Mouse (Mus musculus) embryonic facial prominence, embryonic 15.5 days (tissue): ENCODE results near the gene Tubgcp6. TPM values are rescaled to one million over a fixed set of nuclear protein-coding genes. Genes with fewer than 3 reads are reported as not detected.
A peak's percentile ranks its signal among the peaks of the same experiment; 100 is the strongest.

ENCODE experiments used
- ATAC-seq: fragments of 200-750 bp; cut with Nextera tagmentation; 2 replicates; pipeline ENCODE4 v1.8.0; 2017; ENCODE audit warnings: low read depth, moderate TSS enrichment; ENCODE audit not compliant: insufficient number of reproducible peaks, low FRiP score, low TSS enrichment
- H3K27ac ChIP-seq: fragments of 300-500 bp; sonication (generic); replicated peaks from 2 replicates; pipeline ENCODE4 v1.5.1; 2015; ENCODE audit warnings: mild to moderate bottlenecking, inconsistent platforms
- H3K27me3 ChIP-seq: fragments of 300-500 bp; sonication (generic); 2 replicates; pipeline ENCODE4 v1.6.1; 2015; ENCODE audit warnings: inconsistent platforms
- H3K36me3 ChIP-seq: fragments of 300-500 bp; sonication (generic); 2 replicates; pipeline ENCODE4 v1.6.1; 2015; ENCODE audit warnings: mild to moderate bottlenecking, inconsistent platforms
- H3K4me1 ChIP-seq: fragments of 300-500 bp; sonication (generic); 2 replicates; pipeline ENCODE4 v1.6.1; 2015; ENCODE audit warnings: inconsistent platforms
- H3K4me2 ChIP-seq: fragments of 300-500 bp; sonication (generic); replicated peaks from 2 replicates; pipeline ENCODE4 v1.6.1; 2015; ENCODE audit warnings: mild to moderate bottlenecking, inconsistent platforms
- H3K4me3 ChIP-seq: fragments of 300-500 bp; sonication (generic); replicated peaks from 2 replicates; pipeline ENCODE4 v1.5.1; 2015; ENCODE audit warnings: mild to moderate bottlenecking, inconsistent platforms
- H3K9ac ChIP-seq: fragments of 300-500 bp; sonication (generic); 2 replicates; pipeline ENCODE4 v1.6.1; 2015; ENCODE audit warnings: inconsistent platforms
- H3K9me3 ChIP-seq: fragments of 300-500 bp; sonication (generic); replicated peaks from 2 replicates; pipeline ENCODE4 v1.6.1; 2016; ENCODE audit warnings: inconsistent platforms
- WGBS: fragments of 180-500 bp; shearing (Covaris S2); methylation state at CpG from one replicate; pipeline ENCODE4 v1.1.7; 2015; 5-methylcytosine and 5-hydroxymethylcytosine counted together
- polyA plus RNA-seq: library from polyadenylated mRNA; unstranded; fragments of >200 nt; fragmentation: Nextera tagmentation; extraction: Ambion mirVana; gene quantifications from 2 replicates; pipeline ENCODE4 v1.2.1, GENCODE M21; 2015

Tubgcp6 gene
- polyA plus RNA-seq, 1 experiment from 2014 or later, result 15.2 TPM

DNA sequence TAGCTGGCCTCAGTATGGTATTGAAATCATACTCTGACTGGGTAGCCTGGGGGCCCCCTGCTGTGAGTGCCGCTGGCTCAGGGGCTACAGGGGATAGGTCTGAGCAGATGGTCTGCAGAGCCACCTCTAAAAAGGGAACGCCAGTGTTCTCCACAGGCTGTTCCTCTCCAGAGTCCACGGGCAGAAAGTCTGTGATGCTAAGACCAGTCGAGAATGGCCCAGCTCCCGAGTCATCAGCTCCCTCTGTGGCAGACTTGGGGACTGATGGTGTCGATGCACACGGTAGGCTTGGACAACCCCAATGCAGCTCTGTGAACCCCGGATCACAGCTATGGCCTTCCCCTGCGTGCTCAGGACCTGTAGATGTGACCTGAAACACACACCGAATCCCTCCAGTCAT is 19.0 kb downstream of the Tubgcp6 start:
- ATAC-seq, result no peak
- WGBS, result 85% methylated on average over 10 of the region's 10 CpGs
- no peaks in the 10 kb centered on the region for H3K9me3 ChIP-seq
- no peaks in the 10 kb centered on the region for H3K27me3 ChIP-seq
- H3K36me3 ChIP-seq, result peaks cover 100% of the 10 kb centered on the region
- H3K4me3 ChIP-seq, result no peak overlapping the region
- H3K4me1 ChIP-seq, result no peaks in the 10 kb centered on the region
- H3K4me2 ChIP-seq, result no peak overlapping the region
- no peak overlapping the region for H3K27ac ChIP-seq
- H3K9ac ChIP-seq, result no peak overlapping the region

DNA sequence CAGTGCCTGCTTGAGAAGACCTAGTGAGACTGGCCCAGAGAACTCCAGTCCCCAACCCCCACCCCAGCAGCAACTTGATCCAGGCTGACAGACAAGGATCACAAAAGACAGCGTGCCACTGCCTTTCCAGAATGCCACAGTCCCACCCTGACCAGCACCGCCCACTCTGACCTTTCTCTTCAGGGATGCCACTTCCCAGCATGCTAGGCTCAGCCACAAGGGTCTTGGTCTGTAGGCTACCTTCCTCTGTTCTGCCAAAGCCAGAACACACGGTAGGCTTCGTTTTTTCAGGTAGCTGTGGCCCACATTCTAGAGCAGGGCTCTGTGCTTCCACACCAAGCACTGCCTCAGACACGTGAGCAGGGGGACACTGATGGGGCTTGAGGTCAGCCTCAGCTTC is 20.3 kb downstream of the Tubgcp6 start:
- peaks cover 100% of the 10 kb centered on the region for H3K36me3 ChIP-seq
- H3K27ac ChIP-seq, result no peak overlapping the region
- H3K27me3 ChIP-seq, result no peaks in the 10 kb centered on the region
- 73% methylated on average over 5 of the region's 5 CpGs for WGBS
- H3K4me3 ChIP-seq, result no peak overlapping the region
- no peak overlapping the region for H3K4me2 ChIP-seq
- no peaks in the 10 kb centered on the region for H3K9me3 ChIP-seq
- H3K4me1 ChIP-seq, result no peaks in the 10 kb centered on the region
- H3K9ac ChIP-seq, result no peak overlapping the region
- ATAC-seq, result no peak

DNA sequence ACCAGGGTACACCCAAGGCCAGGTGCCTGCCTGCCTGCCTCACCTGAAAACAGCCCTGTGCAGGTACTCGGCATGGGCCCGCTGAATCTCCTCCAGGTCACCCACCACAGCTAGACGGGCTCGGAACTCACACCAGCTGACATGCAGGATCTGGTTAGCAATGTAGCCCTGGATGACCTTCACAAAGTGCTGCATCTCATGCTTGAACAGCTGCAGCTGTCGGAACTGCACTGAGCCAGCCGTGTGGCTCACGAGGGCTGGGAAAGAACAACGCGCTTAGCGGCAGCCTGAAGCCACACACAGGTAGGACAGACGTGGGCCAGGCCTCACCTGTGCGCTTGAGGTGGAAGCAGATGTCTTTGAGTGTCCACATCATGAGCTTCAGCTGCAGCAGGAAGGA is 22.1 kb downstream of the Tubgcp6 start:
- Histone ChIP-seq H3K4me1 (no peaks in the 10 kb centered on the region), H3K4me2 (no peak overlapping the region), H3K9ac (no peak overlapping the region), H3K27ac (no peak overlapping the region), H3K9me3 (no peaks in the 10 kb centered on the region), H3K4me3 (no peak overlapping the region), H3K27me3 (no peaks in the 10 kb centered on the region), H3K36me3 (peaks cover 100% of the 10 kb centered on the region)
- WGBS, result 85% methylated on average over 12 of the region's 12 CpGs
- ATAC-seq, result no peak

DNA sequence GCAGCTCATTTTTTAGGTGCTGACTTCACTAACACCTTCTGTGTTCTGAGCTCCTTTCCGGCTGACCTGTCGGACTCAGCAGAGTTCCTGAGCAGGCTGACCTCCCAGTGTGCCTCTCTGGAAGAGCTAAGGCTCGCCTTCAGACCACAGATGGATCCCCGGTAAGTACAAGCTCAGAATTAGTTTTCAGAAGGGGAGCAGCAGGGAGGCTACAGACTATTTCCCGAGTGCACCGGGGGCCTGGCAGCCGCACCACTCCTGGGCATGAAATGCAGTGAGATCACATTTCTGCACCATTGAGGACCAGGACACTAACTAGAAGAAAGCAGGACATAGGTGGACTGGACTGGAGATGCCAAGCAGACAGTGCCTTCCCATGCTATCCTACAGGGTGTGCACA is 24.3 kb downstream of the Tubgcp6 start:
- H3K36me3 ChIP-seq, result peaks cover 100% of the 10 kb centered on the region
- H3K4me2 ChIP-seq, result no peak overlapping the region
- H3K4me3 ChIP-seq, result no peak overlapping the region
- WGBS, result 86% methylated on average over 7 of the region's 7 CpGs
- no peaks in the 10 kb centered on the region for H3K9me3 ChIP-seq
- no peak overlapping the region for H3K27ac ChIP-seq
- ATAC-seq, result no peak
- no peaks in the 10 kb centered on the region for H3K27me3 ChIP-seq
- H3K9ac ChIP-seq, result no peak overlapping the region
- H3K4me1 ChIP-seq, result no peaks in the 10 kb centered on the region

DNA sequence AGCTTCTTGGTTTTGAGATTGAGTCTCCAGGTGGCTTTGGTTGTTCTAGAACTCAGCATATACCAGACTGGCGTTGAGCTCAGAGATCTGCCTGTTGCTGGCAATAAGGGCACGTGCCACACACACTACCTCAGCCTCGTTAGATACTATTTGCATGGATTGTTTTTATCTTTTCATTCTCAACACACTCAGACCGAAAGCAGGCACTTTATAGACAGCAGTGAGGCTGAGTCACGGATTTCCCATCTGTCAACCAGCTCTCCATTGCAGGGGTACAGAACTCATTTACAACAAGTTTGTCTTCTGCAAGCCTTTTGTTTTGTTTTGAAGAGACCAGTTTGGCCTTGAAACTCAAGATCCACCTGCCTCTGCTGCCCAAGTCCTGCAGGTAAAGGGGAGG is 25.5 kb downstream of the Tubgcp6 start:
- H3K4me2 ChIP-seq, result no peak overlapping the region
- H3K4me3 ChIP-seq, result no peak overlapping the region
- no peak for ATAC-seq
- no peaks in the 10 kb centered on the region for H3K4me1 ChIP-seq
- no peaks in the 10 kb centered on the region for H3K9me3 ChIP-seq
- H3K36me3 ChIP-seq, result peaks cover 100% of the 10 kb centered on the region
- H3K27me3 ChIP-seq, result no peaks in the 10 kb centered on the region
- no peak overlapping the region for H3K27ac ChIP-seq
- 94% methylated on average over 5 of the region's 5 CpGs for WGBS
- H3K9ac ChIP-seq, result no peak overlapping the region

DNA sequence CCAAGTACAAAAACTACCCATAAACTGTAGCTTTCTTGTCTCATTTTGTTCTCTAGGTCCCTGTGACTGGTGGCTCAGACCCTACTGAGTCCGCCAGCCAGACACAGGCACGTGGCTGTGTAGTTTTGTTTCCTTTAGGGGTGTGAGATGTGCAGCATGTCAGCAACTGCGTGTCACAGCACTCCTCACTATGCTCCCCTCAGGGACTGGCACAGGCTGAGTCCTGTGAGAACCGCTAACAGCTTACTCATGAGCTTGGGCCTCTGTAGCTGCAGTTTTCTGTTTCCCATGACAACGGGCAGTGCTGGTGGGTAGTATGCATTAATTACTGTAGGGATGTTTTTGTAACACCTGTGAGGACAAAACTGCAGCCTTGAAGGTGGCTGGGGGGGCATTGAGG is 30.7 kb downstream of the Tubgcp6 start:
- 77% methylated on average over 5 of the region's 5 CpGs for WGBS
- Histone ChIP-seq H3K4me1 (peaks cover 26% of the 10 kb centered on the region), H3K4me2 (no peak overlapping the region), H3K27ac (no peak overlapping the region), H3K9me3 (no peaks in the 10 kb centered on the region), H3K27me3 (no peaks in the 10 kb centered on the region), H3K36me3 (peaks cover 51% of the 10 kb centered on the region), H3K4me3 (no peak overlapping the region), H3K9ac (no peak overlapping the region)
- ATAC-seq, result no peak

DNA sequence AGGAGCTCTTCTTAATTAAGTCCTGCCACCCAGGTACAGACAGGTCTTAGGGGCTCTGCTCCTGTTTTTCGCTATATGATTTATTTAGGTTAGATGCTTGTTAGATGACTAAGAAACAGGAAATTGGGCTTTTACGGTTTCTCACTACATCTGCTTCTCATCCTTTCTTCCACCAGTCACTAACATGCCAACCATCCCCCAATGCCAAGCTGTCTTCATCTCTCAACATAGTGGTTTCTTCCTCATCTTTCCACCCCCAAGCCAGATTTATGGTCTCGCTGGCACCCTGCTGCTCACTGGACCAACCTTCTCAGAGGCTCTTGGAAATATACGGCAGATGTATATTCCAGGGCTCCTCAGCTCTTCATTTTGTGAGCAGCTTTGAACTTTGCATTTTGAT is 32.2 kb downstream of the Tubgcp6 start:
- Histone ChIP-seq H3K4me2 (peak overlapping the region; percentile 95), H3K9ac (no peak overlapping the region), H3K27ac (no peak overlapping the region), H3K4me3 (no peak overlapping the region), H3K27me3 (no peaks in the 10 kb centered on the region), H3K9me3 (no peaks in the 10 kb centered on the region), H3K36me3 (peaks cover 46% of the 10 kb centered on the region), H3K4me1 (peaks cover 26% of the 10 kb centered on the region)
- 69% methylated on average over 4 of the region's 4 CpGs for WGBS
- no peak for ATAC-seq

DNA sequence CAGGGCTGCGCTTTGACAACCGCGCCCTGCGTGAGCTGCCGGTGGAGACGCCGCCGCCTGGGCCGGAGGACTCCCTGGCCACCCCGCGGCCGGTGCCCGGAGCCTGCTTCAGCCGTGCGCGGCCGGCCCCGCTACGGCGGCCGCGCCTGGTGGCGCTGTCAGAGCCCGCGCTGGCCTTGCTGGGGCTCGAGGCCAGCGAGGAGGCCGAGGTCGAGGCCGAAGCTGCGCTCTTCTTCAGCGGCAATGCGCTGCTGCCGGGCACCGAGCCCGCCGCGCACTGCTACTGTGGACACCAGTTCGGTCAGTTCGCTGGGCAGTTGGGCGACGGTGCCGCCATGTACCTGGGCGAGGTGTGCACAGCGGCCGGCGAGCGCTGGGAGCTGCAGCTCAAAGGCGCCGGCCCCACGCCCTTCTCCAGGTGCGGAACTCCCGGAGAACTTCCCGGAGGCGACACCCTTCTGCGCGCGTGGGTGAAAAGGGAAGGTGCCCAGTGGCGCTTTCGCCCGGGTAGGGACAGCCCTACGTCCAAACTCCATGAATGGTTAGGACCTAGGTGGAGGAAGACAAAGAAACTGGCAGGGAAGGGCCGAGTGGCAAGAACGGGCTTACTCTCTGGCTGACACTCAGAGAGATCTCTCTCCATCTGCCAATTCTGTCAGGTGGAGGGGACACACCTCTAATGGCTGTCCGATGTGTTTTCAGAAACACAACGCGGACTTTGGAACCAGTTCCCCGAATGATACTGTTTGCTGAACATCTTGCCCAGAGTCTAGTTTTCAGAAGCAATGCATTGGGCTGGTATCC is 33.5 kb downstream of the Tubgcp6 start:
- H3K27ac ChIP-seq, result peak overlapping the region; percentile 71; the same call in 1 of the 2 replicates
- 2% methylated on average over 61 of the region's 68 CpGs for WGBS
- no peaks in the 10 kb centered on the region for H3K9me3 ChIP-seq
- H3K9ac ChIP-seq, result peak overlapping the region; percentile 88
- H3K4me3 ChIP-seq, result peak overlapping the region; percentile 75
- no peaks in the 10 kb centered on the region for H3K27me3 ChIP-seq
- peaks cover 46% of the 10 kb centered on the region for H3K36me3 ChIP-seq
- peak; percentile 25; the same call in 1 of the 2 replicates for ATAC-seq
- H3K4me2 ChIP-seq, result peak overlapping the region; percentile 95
- H3K4me1 ChIP-seq, result peaks cover 26% of the 10 kb centered on the region

DNA sequence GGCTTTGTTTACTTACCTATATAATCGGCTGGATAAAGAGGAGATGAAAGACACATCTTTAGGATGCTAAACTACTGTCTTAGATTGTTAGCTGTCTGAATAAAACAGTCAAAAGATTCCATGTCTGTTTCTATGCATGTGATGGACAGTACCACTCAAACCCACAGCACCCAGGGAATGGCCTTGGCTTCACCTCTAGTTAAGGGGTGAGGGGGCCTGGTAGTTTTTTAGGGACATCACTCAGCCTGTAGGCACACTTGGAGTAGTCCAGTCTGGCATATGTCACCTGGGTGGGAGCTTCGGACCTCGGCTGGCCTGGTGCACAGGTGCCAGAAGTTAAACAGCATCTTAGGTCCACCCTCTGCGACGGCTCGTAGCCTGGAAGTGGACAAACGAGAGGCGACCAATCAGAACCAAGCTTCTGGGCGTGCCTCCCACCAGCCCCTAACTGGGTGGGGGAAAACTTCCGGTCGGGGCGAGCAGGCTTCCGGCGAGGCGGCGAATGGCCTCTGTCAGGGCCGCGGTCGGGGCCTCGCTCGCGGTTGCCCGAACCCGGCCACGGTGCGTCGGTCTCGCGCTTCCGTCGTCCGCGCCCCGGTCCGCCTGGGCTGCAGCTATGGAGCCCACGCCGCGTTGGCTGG is 34.2 kb downstream of the Tubgcp6 start, which contains the start of gene Selenoo:
Gene Selenoo (plus strand): TSS at position 478 of the 641 bp plus-strand sequence.
- WGBS, result 1% methylated on average over 38 of the region's 38 CpGs
- Histone ChIP-seq H3K4me1 (peaks cover 26% of the 10 kb centered on the region), H3K9me3 (no peaks in the 10 kb centered on the region), H3K4me3 (peak within 1 kb of the TSS; percentile 75), H3K36me3 (peaks cover 46% of the 10 kb centered on the region), H3K4me2 (peak within 1 kb of the TSS; percentile 95), H3K9ac (peak within 1 kb of the TSS; percentile 88), H3K27ac (peak within 1 kb of the TSS; percentile 71; the same call in 1 of the 2 replicates), H3K27me3 (no peaks in the 10 kb centered on the region)
- peak; percentile 89 for ATAC-seq

DNA sequence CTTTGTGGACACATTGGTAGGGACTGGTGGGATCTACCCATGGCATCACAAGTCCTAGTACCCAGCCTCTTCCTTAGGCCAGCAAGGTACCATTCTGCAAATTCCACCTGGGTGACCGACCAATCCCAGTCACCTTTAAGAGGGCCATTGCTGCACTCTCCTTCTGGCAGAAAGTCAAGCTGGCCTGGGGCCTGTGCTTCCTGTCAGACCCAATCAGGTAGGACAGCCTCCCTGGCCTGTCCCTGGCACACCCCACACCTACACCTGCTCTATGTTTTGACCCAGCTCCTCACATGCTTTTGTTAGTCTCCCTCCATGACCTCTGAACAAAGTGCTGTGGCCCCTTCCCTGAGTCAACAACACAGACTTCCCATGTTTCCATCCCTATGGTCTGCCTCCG is 38.1 kb downstream of the Tubgcp6 start:
- H3K27me3 ChIP-seq, result no peaks in the 10 kb centered on the region
- no peak for ATAC-seq
- no peaks in the 10 kb centered on the region for H3K9me3 ChIP-seq
- H3K36me3 ChIP-seq, result peaks cover 58% of the 10 kb centered on the region
- H3K9ac ChIP-seq, result no peak overlapping the region
- peaks cover 16% of the 10 kb centered on the region for H3K4me1 ChIP-seq
- no peak overlapping the region for H3K27ac ChIP-seq
- H3K4me3 ChIP-seq, result no peak overlapping the region
- 88% methylated on average over 2 of the region's 2 CpGs for WGBS
- H3K4me2 ChIP-seq, result no peak overlapping the region

DNA sequence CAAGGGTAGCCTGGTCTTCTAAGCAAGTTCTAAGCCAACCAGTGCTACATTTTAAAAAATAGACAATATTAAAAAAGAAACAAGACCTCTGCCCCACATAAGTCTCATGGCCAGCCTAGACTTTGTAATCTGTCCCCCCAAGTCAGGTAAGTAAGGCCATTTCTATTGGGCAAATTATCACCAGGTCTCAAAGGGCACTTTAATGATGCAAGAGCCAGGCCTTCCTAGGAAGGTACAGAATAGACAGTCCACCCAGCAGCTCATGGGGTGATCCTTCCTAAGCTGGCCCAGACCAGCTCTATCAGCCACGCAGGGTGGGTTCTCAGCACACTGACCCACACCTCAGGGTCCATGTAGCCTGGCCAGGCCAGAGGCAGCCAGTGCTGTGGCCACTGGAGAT is 39.0 kb downstream of the Tubgcp6 start:
- Histone ChIP-seq H3K27me3 (no peaks in the 10 kb centered on the region), H3K4me3 (no peak overlapping the region), H3K9me3 (no peaks in the 10 kb centered on the region), H3K27ac (no peak overlapping the region), H3K9ac (no peak overlapping the region), H3K36me3 (peaks cover 58% of the 10 kb centered on the region), H3K4me2 (no peak overlapping the region), H3K4me1 (peaks cover 11% of the 10 kb centered on the region)
- WGBS, result 100% methylated on average over 1 of the region's 1 CpGs
- ATAC-seq, result no peak
